Mouse (Mus musculus) limb, embryonic 12.5 days (tissue): Measurements from ENCODE around the gene Hscb. TPM values are rescaled to one million over a fixed set of nuclear protein-coding genes. Genes with fewer than 3 reads are reported as not detected.

Source experiments
- ATAC-seq: fragments of 200-750 bp; cut with Nextera tagmentation; 2 replicates; pipeline ENCODE4 v1.8.0; 2017; ENCODE audit warnings: low read depth, moderate TSS enrichment; ENCODE audit not compliant: insufficient number of reproducible peaks, insufficient read depth, low FRiP score, low TSS enrichment
- H3K27ac ChIP-seq: fragments of 300-500 bp; sonication (generic); 2 replicates; pipeline ENCODE4 v1.5.1; 2016; ENCODE audit warnings: mild to moderate bottlenecking, moderate library complexity
- H3K27me3 ChIP-seq: fragments of 300-500 bp; sonication (generic); 2 replicates; pipeline ENCODE4 v1.6.1; 2016; ENCODE audit warnings: mild to moderate bottlenecking, moderate library complexity
- H3K36me3 ChIP-seq: fragments of 300-500 bp; sonication (generic); 2 replicates; pipeline ENCODE4 v1.6.1; 2016; ENCODE audit warnings: mild to moderate bottlenecking, moderate library complexity
- H3K4me1 ChIP-seq: fragments of 300-500 bp; sonication (generic); replicated peaks from 2 replicates; pipeline ENCODE4 v1.6.1; 2016
- H3K4me2 ChIP-seq: fragments of 300-500 bp; sonication (generic); 2 replicates; pipeline ENCODE4 v1.6.1; 2016; ENCODE audit warnings: mild to moderate bottlenecking, moderate library complexity
- H3K4me3 ChIP-seq: fragments of 300-500 bp; sonication (generic); replicated peaks from 2 replicates; pipeline ENCODE4 v1.5.1; 2016; ENCODE audit warnings: mild to moderate bottlenecking
- H3K9ac ChIP-seq: fragments of 300-500 bp; sonication (generic); replicated peaks from 2 replicates; pipeline ENCODE4 v1.6.1; 2016; ENCODE audit warnings: mild to moderate bottlenecking, moderate library complexity
- H3K9me3 ChIP-seq: fragments of 300-500 bp; sonication (generic); 2 replicates; pipeline ENCODE4 v1.6.1; 2016; ENCODE audit warnings: mild to moderate bottlenecking, moderate library complexity
- WGBS: fragments of 180-500 bp; shearing (Covaris S2); methylation state at CpG from one replicate; pipeline ENCODE4 v1.1.7; 2016; 5-methylcytosine and 5-hydroxymethylcytosine counted together
- polyA plus RNA-seq: library from polyadenylated mRNA; unstranded; fragments of >200 nt; fragmentation: Nextera tagmentation; extraction: Ambion mirVana; gene quantifications from 2 replicates; pipeline ENCODE4 v1.2.1, GENCODE M21; 2016

Gene Hscb
- polyA plus RNA-seq, 1 experiment from 2014 or later: 30.9 TPM

DNA sequence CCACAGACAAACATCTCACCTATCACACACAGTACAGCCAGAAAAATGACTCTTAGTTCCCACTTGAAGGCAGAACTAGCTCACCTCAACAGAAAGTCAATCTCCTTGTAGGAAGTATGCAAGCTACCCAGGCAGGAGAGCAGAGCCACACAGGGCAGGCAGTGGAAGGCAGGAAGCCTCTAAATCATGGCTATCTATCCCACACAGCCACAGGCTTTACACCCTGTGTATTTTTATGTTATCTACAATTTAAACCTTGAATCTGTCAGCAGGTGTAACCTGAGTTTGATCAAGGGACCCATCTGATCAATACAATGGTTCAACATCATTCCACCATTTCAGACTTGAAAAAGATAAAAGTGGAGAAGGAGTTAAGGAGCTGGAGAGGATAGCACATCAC is 36.8 kb downstream of the Hscb start:
- H3K4me2 ChIP-seq: no peak overlapping the region
- no peak for ATAC-seq
- no peaks in the 10 kb centered on the region for H3K27me3 ChIP-seq
- no peak overlapping the region for H3K27ac ChIP-seq
- H3K36me3 ChIP-seq: peaks cover 86% of the 10 kb centered on the region
- no peak overlapping the region for H3K9ac ChIP-seq
- no peaks in the 10 kb centered on the region for H3K9me3 ChIP-seq
- H3K4me1 ChIP-seq: peaks cover 18% of the 10 kb centered on the region
- H3K4me3 ChIP-seq: no peak overlapping the region

DNA sequence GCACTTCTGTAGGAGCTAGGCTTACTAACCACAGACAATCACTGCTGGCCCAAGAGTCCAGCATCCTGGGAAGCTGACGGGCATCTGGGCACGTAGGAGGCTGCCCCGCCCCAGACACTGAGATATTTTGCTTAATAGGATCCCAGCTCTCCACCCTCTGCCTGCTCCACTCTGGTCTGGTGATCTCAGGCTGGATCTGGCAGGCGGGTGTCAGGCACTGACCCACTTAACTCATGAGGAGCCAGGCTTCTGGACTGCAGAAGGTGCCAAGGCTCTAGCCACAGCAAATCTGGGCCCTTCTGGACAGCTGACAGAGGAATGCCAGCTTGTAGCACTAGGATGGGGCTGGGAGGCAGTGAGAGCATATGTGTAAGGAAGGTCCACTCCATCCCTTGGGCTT is 37.4 kb downstream of the Hscb start:
- no peak overlapping the region for H3K27ac ChIP-seq
- H3K4me2 ChIP-seq: no peak overlapping the region
- no peaks in the 10 kb centered on the region for H3K9me3 ChIP-seq
- H3K27me3 ChIP-seq: no peaks in the 10 kb centered on the region
- H3K9ac ChIP-seq: no peak overlapping the region
- H3K4me3 ChIP-seq: no peak overlapping the region
- H3K4me1 ChIP-seq: peaks cover 13% of the 10 kb centered on the region
- ATAC-seq: no peak
- WGBS: 92% methylated on average over 4 of the region's 4 CpGs
- peaks cover 92% of the 10 kb centered on the region for H3K36me3 ChIP-seq

DNA sequence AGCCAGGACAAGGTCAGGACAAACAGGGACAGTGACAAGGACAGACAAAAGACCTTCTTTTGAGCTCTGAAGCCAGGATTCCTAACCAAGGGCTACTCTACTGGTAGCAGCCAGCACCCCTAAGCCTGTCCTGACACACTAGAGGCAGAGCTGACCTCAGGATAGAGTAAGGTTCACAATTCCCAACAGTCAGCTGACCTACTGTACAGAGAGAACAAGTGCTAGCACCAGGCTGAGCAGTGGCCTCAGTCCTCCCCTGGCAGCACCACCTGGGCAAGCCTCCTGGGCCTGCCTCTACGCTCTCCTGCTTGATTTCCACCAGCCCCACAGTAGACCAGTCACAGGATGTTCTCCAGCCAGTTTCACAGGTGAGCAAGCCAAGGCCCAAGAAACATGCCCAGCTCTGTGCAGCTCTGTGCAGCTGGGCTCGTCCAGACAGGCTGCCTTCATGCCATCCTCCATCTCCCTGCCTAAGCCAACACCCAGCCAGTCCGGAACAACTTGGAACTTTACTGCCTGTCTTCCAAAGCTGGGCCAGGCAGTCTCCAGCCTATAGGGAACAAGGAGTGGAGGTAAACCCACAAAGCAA is 38.4 kb downstream of the Hscb start:
- no peak for ATAC-seq
- H3K4me2 ChIP-seq: no peak overlapping the region
- H3K9ac ChIP-seq: no peak overlapping the region
- WGBS: 79% methylated on average over 3 of the region's 3 CpGs
- H3K27me3 ChIP-seq: no peaks in the 10 kb centered on the region
- H3K27ac ChIP-seq: no peak overlapping the region
- peaks cover 4% of the 10 kb centered on the region for H3K4me1 ChIP-seq
- H3K36me3 ChIP-seq: peaks cover 92% of the 10 kb centered on the region
- no peaks in the 10 kb centered on the region for H3K9me3 ChIP-seq
- H3K4me3 ChIP-seq: no peak overlapping the region

DNA sequence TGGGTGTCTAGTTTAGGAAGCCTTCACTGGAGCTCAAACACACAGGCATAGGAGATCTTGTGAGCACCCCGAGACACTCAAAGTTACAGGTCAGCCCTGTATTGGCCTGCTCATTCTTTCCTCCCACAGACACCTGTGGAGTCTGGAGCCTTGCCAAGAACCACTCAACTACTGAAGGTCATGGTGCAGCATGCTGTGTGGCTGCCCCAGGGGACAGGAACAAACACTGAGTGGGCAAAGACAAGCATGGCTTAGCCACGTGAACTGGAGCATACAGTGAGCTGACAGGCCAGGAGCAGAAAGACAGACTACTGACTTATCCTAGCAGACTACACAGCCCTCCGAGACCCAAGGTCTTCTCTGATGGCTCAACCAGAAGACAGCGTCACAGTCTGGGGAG is 41.9 kb downstream of the Hscb start:
- no peak overlapping the region for H3K4me2 ChIP-seq
- H3K27ac ChIP-seq: no peak overlapping the region
- H3K4me3 ChIP-seq: no peak overlapping the region
- H3K9me3 ChIP-seq: no peaks in the 10 kb centered on the region
- 78% methylated on average over 4 of the region's 4 CpGs for WGBS
- peaks cover 99% of the 10 kb centered on the region for H3K36me3 ChIP-seq
- no peak overlapping the region for H3K9ac ChIP-seq
- no peaks in the 10 kb centered on the region for H3K4me1 ChIP-seq
- ATAC-seq: no peak
- H3K27me3 ChIP-seq: no peaks in the 10 kb centered on the region

GRCm38 (mm10) chr5:110794363-110794762 is 45.2 kb downstream of the Hscb start:
- peaks cover 100% of the 10 kb centered on the region for H3K36me3 ChIP-seq
- ATAC-seq: no peak
- no peaks in the 10 kb centered on the region for H3K4me1 ChIP-seq
- no peaks in the 10 kb centered on the region for H3K27me3 ChIP-seq
- no peak overlapping the region for H3K27ac ChIP-seq
- H3K9me3 ChIP-seq: no peaks in the 10 kb centered on the region
- no peak overlapping the region for H3K9ac ChIP-seq
- WGBS: 95% methylated on average over 7 of the region's 7 CpGs
- no peak overlapping the region for H3K4me3 ChIP-seq
- H3K4me2 ChIP-seq: no peak overlapping the region

DNA sequence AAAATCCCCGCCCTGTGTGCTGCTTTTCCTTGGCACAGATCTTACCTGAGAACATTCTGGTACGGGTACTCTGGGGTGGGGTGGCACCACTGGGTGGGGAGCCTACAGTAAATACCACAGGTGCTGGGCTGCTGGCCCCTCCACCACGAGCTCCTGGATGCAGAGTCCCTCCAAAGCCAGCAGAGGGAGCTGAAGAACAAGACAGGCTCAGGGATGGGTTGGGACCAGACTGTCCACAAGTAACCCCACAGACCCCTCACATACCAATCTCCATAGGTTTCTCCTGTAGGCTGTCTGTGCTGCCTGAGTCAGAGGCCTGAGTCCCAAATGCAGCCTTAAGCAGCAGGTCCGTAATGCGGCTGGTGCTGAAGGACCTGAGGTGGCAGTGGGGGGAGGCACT is 50.9 kb downstream of the Hscb start:
- 66% methylated on average over 5 of the region's 5 CpGs for WGBS
- Histone ChIP-seq H3K27me3 (no peaks in the 10 kb centered on the region), H3K4me3 (no peak overlapping the region), H3K4me1 (no peaks in the 10 kb centered on the region), H3K36me3 (peaks cover 91% of the 10 kb centered on the region), H3K9me3 (no peaks in the 10 kb centered on the region), H3K27ac (no peak overlapping the region), H3K4me2 (no peak overlapping the region), H3K9ac (no peak overlapping the region)
- ATAC-seq: no peak

DNA sequence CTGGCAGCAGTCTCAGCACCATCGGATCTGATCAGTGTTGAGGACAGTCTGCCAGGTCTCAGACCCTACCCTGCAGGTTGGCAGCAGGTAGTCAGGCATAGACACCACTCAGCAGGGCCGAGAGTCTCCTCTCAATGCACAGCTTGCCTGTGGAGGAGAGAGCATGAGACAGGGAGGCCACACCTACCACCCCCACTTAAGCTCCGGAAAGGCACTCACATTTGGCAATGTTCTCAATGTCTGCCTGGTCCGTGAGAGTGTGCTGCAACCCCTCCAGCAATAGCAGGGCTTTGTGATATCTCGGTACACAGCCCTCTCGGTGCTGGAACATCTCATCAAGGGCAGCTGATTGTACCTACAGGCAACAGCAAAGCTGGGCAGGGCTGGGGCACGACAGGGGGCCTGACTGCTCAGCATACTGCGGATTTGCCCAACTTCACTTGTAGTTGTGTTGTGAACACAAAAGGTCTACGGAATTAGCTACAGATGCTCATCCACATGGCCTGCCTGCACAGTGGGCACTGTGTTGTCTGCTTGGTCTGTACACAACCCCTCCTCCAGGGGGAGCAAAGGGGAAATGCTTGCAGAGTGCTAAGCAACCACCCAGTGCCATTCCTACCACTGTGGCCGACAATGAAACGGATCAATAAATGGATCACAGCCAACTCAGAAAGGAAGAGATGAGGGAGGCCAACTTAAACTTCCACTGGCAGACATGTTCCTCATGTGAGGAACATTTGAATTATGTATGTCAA is 53.3 kb downstream of the Hscb start:
- no peak overlapping the region for H3K27ac ChIP-seq
- H3K36me3 ChIP-seq: peaks cover 67% of the 10 kb centered on the region
- no peaks in the 10 kb centered on the region for H3K4me1 ChIP-seq
- no peak overlapping the region for H3K4me2 ChIP-seq
- WGBS: 89% methylated on average over 11 of the region's 11 CpGs
- no peak for ATAC-seq
- H3K27me3 ChIP-seq: no peaks in the 10 kb centered on the region
- no peaks in the 10 kb centered on the region for H3K9me3 ChIP-seq
- H3K4me3 ChIP-seq: no peak overlapping the region
- H3K9ac ChIP-seq: no peak overlapping the region; the same call in 1 of the 2 replicates

DNA sequence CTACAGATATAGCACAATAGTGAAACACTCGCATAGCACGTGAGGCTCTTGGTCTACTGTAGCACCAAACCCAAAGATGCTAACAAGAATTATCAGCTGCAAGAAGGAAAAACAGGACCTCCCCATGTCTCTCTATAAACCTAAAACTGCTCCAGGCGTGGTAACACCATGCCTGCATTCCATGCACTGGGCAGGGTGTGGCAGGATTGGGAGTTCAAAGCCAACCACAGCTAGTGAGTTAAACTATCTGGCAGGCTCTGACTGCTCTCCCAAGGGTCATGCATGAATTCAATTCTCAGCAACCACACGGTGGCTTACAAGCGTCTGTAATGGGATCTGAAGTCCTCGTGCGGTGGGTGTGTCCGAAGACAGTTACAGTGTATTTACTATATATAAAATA is 56.4 kb downstream of the Hscb start:
- 76% methylated on average over 8 of the region's 8 CpGs for WGBS
- Histone ChIP-seq H3K27ac (no peak overlapping the region), H3K4me1 (peaks cover 26% of the 10 kb centered on the region), H3K4me2 (no peak overlapping the region), H3K27me3 (no peaks in the 10 kb centered on the region), H3K9ac (no peak overlapping the region), H3K9me3 (no peaks in the 10 kb centered on the region), H3K36me3 (peaks cover 44% of the 10 kb centered on the region), H3K4me3 (no peak overlapping the region)
- ATAC-seq: no peak

DNA sequence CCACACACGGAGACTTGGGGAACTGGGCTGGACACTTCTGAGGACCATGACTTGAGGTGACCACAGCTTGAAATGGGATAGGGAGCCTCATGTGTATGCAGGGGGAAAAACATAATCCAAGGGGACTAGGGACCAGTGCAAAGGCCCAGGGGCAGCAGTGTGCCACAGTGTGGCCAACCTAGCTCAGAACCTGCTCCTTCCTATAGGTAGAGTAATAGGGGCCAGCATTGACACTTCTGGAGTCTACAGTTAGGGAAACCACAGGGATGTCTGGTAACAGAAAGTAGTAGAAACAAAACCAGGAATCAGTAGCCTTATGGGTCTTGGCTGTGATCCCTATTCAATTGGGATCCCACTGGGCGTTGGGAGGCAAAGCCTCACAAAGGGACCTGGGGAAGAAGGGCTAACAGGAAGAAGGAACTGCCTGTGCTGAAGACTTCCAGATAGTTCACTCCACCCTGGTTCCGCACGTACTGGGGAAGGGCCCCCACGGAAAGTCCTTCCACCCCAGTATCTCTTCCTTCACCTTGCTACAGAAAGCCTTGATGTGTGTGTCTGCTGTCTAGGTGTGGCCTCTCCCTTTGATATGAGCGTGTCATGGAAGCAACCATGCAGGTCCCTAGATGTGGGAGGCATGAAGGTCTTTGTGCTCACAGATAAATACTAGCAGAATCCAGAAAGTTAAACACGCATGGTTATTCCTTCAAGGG is 57.9 kb downstream of the Hscb start:
- Histone ChIP-seq H3K4me3 (no peak overlapping the region), H3K27ac (0 out of 2 replicates have a peak overlapping the region, but pooled peaks have one; percentile 53), H3K27me3 (no peaks in the 10 kb centered on the region), H3K9ac (no peak overlapping the region), H3K36me3 (peaks cover 43% of the 10 kb centered on the region), H3K4me1 (peaks cover 26% of the 10 kb centered on the region), H3K9me3 (no peaks in the 10 kb centered on the region), H3K4me2 (no peak overlapping the region)
- 83% methylated on average over 7 of the region's 7 CpGs for WGBS
- ATAC-seq: no peak

DNA sequence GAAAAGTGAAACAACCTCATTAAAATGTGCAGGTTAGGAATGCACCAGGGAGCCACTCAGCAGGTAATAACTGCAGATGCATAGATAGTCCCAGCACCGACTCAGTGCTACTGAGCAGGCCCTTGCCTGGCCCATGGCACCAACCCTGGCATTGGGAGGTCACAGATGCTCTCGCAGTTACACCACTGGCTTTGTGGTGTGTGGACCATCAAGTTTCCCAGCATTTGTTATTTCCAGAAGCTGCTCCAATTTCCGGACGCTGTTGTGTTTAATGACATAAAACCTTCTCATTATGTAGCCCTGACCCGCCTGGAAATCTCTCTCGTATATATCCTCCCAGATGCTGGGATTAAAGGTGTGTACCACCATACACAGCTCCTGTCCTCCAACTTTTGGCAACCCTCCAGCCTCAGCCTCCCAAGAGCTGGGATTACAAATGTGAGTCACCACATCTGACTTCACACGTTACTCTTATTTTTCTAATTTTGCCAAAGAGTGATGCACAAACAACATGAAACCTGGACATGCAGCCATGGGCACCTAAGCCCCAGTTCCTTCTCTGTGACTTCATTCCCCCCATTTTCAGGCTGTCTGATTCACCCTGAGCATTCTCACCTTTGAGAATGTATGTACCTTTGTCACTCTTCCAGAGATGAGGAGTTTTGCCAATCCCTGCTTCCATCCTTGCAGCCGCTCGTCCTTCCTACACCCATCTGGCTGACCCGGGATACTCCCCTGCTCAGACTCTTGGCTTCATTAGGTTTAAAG is 58.6 kb downstream of the Hscb start:
- Histone ChIP-seq H3K27me3 (no peaks in the 10 kb centered on the region), H3K9ac (peak overlapping the region; percentile 86), H3K36me3 (peaks cover 43% of the 10 kb centered on the region), H3K4me3 (peak overlapping the region; percentile 89), H3K27ac (peak overlapping the region; percentile 53), H3K4me2 (peak overlapping the region; percentile 93), H3K4me1 (peaks cover 26% of the 10 kb centered on the region), H3K9me3 (no peaks in the 10 kb centered on the region)
- WGBS: 52% methylated on average over 10 of the region's 10 CpGs
- ATAC-seq: peak; percentile 64
